Mouse (Mus musculus): ENCODE measurements around the gene Khdc4. TPM values are rescaled to one million over a fixed set of nuclear protein-coding genes. Genes with fewer than 3 reads are reported as not detected.

Khdc4 gene
- polyA plus RNA-seq (2015; fragmentation: Nextera tagmentation; extraction: Ambion mirVana) = 53.2 and 62.6 TPM in 2 replicates

DNA sequence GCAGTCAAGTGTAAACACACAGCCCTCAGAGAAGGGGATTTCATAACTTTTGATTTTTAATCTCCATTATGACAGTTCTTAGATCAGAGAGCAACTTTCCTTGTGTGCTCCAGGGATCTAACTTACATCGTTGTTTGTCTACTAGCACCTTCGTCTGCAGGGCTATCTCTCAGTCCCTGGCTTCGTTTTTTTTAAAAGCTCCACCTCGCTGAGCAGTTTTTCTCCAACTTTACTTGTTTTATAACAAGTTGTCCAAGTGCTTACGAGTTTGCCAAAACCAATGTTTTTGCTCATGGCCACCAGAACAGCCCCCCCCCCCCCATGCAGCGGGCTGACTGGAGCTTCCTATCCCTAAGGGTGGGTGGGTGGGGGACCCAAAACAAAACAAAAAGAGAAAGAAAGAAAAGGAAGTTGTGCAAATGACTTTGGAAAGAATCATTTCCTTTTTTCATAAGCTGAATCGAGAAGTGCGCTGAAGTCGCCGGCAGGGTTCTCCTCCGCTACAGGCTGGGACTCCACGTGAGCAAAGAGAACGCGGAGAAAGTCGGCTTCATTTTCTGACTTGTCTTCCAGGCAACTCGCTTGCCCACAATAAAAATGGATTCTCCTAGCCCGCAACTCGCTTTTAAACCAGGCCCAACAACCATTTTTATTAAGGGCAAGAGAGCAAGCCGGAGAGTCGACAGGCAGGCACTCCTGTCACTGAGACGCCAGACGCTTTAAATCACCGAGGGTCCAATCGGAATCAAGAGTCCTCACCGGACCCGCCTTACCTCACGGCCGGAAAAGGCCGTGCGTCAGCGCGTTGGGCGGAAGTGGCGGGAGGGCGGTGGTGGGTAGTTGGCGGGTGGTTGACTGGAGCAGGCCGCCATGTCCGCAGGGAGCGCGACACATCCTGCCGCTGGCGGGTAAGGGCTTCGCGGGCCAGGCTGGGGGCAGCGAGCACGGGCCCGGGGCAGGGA, at the start of gene Khdc4:
Khdc4 (plus strand) TSS at position 824 of the 962 bp plus-strand sequence.

DNA sequence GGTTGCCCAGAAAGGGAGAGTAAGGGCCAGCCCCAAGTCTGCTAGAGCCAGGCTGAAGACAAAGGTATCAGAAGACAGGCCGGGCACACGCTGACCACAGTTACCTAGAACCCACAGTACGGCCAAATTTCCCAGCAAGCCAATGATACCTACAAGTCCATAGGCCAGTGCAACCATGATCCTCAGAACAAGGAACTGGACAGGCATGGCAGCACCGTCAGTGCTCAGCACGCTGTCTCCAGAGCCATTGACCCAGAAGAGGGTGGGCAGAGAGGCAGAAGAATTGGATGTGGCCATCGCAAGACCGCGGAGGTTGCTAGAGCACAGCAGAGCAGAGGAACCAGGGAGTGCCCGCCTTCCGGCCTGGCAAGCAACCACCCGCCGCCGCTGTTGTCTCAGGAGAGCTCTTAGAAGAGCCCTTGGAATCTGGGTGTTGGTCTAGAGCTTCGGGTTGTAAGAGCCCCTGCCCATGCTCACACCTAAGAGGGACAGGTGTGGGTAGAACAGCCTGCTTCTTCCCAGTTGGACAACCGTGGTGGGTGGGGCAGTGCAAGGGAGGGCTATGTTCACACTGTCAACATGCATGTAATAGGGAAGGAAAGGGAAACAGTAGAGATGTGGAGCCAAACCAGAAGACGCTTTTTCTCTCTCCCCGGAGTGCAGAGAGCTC, 32.6 kb upstream of the Khdc4 start, which contains the start of gene Rxfp4:
Rxfp4 (minus strand) TSS at position 297 of the 670 bp plus-strand sequence.

DNA sequence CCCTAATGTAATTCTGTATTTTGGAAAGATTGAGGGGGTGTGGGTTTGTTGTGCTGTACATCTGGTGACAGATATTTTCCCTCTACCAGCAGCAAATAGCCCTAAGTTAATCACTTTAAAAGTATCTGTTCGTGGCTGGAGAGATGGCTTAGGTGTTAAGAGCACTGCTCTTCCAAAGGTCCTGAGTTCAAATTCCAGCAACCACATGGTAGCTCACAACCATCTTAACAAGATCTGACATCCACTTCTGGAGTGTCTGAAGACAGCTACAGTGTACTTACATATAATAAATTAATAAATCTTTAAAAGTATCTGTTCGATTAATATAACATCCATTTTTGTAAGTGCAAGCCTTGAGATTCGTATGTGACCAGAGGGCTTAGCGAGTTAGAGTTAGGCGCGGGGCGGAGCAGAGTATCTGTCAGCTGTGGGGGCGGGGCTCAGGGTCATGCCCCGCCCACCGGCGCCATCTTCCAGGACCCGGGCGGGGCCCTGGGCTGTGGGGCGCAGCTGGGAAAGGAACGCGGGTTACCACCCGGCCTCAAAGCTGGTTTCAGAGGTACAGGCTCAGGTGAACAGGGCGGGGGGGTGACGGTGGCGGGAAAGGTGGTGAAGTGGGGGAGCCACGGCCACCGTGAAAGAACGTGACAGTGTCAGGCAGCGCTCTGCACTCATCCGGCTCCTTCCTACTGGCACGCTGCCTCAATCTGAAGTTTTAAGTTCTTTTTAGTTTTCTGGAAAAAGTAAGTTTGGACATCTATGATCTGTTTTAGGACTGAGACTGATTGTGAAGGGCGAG, 31.0 kb downstream of the Khdc4 start, which contains the start of gene Rit1:
Rit1 (plus strand) TSS at position 440 of the 799 bp plus-strand sequence.

Other genes with a start within 250 kb of the Khdc4 start
- 27.0 and 28.0 TPM in 2 replicates for gene Sema4a, start 224.6 kb upstream of the Khdc4 start, polyA plus RNA-seq (2015; fragmentation: Nextera tagmentation; extraction: Ambion mirVana)
- 79.1 and 80.0 TPM in 2 replicates for gene Lmna, start 175.8 kb upstream of the Khdc4 start, polyA plus RNA-seq (2015; fragmentation: Nextera tagmentation; extraction: Ambion mirVana)
- 7.9 and 10.1 TPM in 2 replicates for gene Mex3a, start 153.4 kb upstream of the Khdc4 start, polyA plus RNA-seq (2015; fragmentation: Nextera tagmentation; extraction: Ambion mirVana)
- gene Rab25, start 137.5 kb upstream of the Khdc4 start, polyA plus RNA-seq (2015; fragmentation: Nextera tagmentation; extraction: Ambion mirVana) = 0.57 and 0.69 TPM in 2 replicates
- gene Lamtor2, start 132.7 kb upstream of the Khdc4 start, polyA plus RNA-seq (2015; fragmentation: Nextera tagmentation; extraction: Ambion mirVana) = 178 and 194 TPM in 2 replicates
- gene Ubqln4, start 132.0 kb upstream of the Khdc4 start, polyA plus RNA-seq (2015; fragmentation: Nextera tagmentation; extraction: Ambion mirVana) = 29.3 and 34.0 TPM in 2 replicates
- gene Ssr2, start 109.9 kb upstream of the Khdc4 start, polyA plus RNA-seq (2015; fragmentation: Nextera tagmentation; extraction: Ambion mirVana) = 189 and 202 TPM in 2 replicates
- gene Arhgef2, start 79.8 kb upstream of the Khdc4 start, polyA plus RNA-seq (2015; fragmentation: Nextera tagmentation; extraction: Ambion mirVana) = 53.1 and 58.9 TPM in 2 replicates
- gene Rxfp4, start 32.7 kb upstream of the Khdc4 start, polyA plus RNA-seq (2015; fragmentation: Nextera tagmentation; extraction: Ambion mirVana) = not detected in 2 replicates
- 71.7 and 73.6 TPM in 2 replicates for gene Rit1, start 31.0 kb downstream of the Khdc4 start, polyA plus RNA-seq (2015; fragmentation: Nextera tagmentation; extraction: Ambion mirVana)
- 244 and 246 TPM in 2 replicates for gene Syt11, start 89.4 kb downstream of the Khdc4 start, polyA plus RNA-seq (2015; fragmentation: Nextera tagmentation; extraction: Ambion mirVana)
- 7.9 and 9.9 TPM in 2 replicates for gene Gon4l, start 149.4 kb downstream of the Khdc4 start, polyA plus RNA-seq (2015; fragmentation: Nextera tagmentation; extraction: Ambion mirVana)
- 45.5 and 51.9 TPM in 2 replicates for gene Msto1, start 228.2 kb downstream of the Khdc4 start, polyA plus RNA-seq (2015; fragmentation: Nextera tagmentation; extraction: Ambion mirVana)

Measured in neural tube, postnatal 0 days (tissue).